Comparison of ENCODE assay signal across 24 mouse cellular contexts in genomic region chr16:52295535-52295934, GRCm38 (mm10).
"Had no signal": no experiment of that assay in that cellular context is flagged by ENCODE, and none has a peak within 500 bp of the region (broad histone marks: within the 10 kb centered on the region; RNA-seq: fewer than 3 reads in every experiment).

No protein-coding gene starts in this region.

- H3K4me1 ChIP-seq: heart, embryonic 10.5 days; hindbrain, embryonic 13.5 days; hindbrain, embryonic 15.5 days; kidney, embryonic 15.5 days; limb, embryonic 13.5 days; limb, embryonic 15.5 days; liver, embryonic 12.5 days had no signal

- H3K9ac ChIP-seq: heart, embryonic 12.5 days; hindbrain, embryonic 13.5 days; hindbrain, embryonic 15.5 days; kidney, embryonic 15.5 days; limb, embryonic 13.5 days; limb, embryonic 15.5 days; liver, embryonic 12.5 days had no signal

- H3K27ac ChIP-seq: heart, embryonic 10.5 days; hindbrain, embryonic 13.5 days; hindbrain, embryonic 15.5 days; hindbrain, postnatal 0 days; kidney, embryonic 15.5 days; kidney, postnatal 0 days; limb, embryonic 13.5 days; limb, embryonic 15.5 days; liver, embryonic 12.5 days had no signal

- ATAC-seq: hindbrain, postnatal 0 days; intestine, embryonic 16.5 days; liver, embryonic 12.5 days had no signal

- DNase-seq: gastrocnemius, postnatal 14 days; gastrocnemius, postnatal 36 days; heart, adult 18-20 months; heart, postnatal 14 days; heart, postnatal 36 days; kidney, adult 11 months; kidney, adult 2 months; kidney, adult 9 months; kidney, postnatal 14 days; kidney, postnatal 36 days; layer of hippocampus, adult 9-11 months; layer of hippocampus, postnatal 36 days; left cerebral cortex, postnatal 4 days had no signal

- H3K36me3 ChIP-seq: heart, embryonic 10.5 days; hindbrain, embryonic 13.5 days; liver, embryonic 12.5 days had no signal

- H3K9me3 ChIP-seq: heart, embryonic 10.5 days; heart, embryonic 12.5 days; hindbrain, embryonic 13.5 days; hindbrain, embryonic 15.5 days; kidney, embryonic 15.5 days; limb, embryonic 13.5 days; limb, embryonic 15.5 days; liver, embryonic 12.5 days had no signal

- H3K4me2 ChIP-seq: heart, embryonic 12.5 days; hindbrain, embryonic 13.5 days; hindbrain, embryonic 15.5 days; kidney, embryonic 15.5 days; limb, embryonic 13.5 days; limb, embryonic 15.5 days; liver, embryonic 12.5 days had no signal

- H3K27me3 ChIP-seq: heart, embryonic 12.5 days; hindbrain, embryonic 13.5 days; hindbrain, embryonic 15.5 days; kidney, embryonic 15.5 days; limb, embryonic 13.5 days; limb, embryonic 15.5 days; liver, embryonic 12.5 days had no signal

- H3K4me3 ChIP-seq: heart, embryonic 10.5 days; heart, embryonic 12.5 days; hindbrain, embryonic 13.5 days; hindbrain, embryonic 15.5 days; kidney, embryonic 15.5 days; limb, embryonic 13.5 days; limb, embryonic 15.5 days; liver, embryonic 12.5 days had no signal
